Mouse (Mus musculus) heart, adult 2 months (tissue): ENCODE measurements around the gene Defb25. TPM values are rescaled to one million over a fixed set of nuclear protein-coding genes. Genes with fewer than 3 reads are reported as not detected.

Experiments used
- DNase-seq, 2 experiments: peaks; one replicate each; pipeline ENCODE4 v3.0.0; 2021
- H3K27ac ChIP-seq: fragments of 200-600 bp; 2 replicates; pipeline ENCODE4 v1.8.1; 2022
- H3K27me3 ChIP-seq: fragments of 200-500 bp; 2 replicates; pipeline ENCODE4 v1.6.1; 2012; ENCODE audit warnings: mild to moderate bottlenecking, low read length, inconsistent platforms, mixed read lengths; ENCODE audit not compliant: control insufficient read depth, insufficient read depth
- H3K36me3 ChIP-seq: fragments of 200-500 bp; 2 replicates; pipeline ENCODE4 v1.6.1; 2012; ENCODE audit warnings: low read length, inconsistent platforms; ENCODE audit not compliant: control insufficient read depth, insufficient read depth
- H3K4me1 ChIP-seq: fragments of 200-500 bp; 2 replicates; pipeline ENCODE4 v1.6.1; 2011; ENCODE audit warnings: low read length; ENCODE audit not compliant: control insufficient read depth, insufficient read depth
- H3K4me3 ChIP-seq: fragments of 200-600 bp; 2 replicates; pipeline ENCODE4 v1.8.1; 2022
- H3K79me2 ChIP-seq: fragments of 200-500 bp; replicated peaks from 2 replicates; pipeline ENCODE4 v1.6.1; 2012; ENCODE audit warnings: mild to moderate bottlenecking, inconsistent platforms, low read length, moderate library complexity, mixed read lengths; ENCODE audit not compliant: control insufficient read depth, insufficient read depth
- H3K9ac ChIP-seq: fragments of 200-500 bp; 2 replicates; pipeline ENCODE4 v1.6.1; 2012; ENCODE audit warnings: low read depth, mild to moderate bottlenecking, control low read depth, inconsistent platforms, low read length, mixed read lengths
- CTCF ChIP-seq: fragments of 200-600 bp; IDR thresholded peaks from 2 replicates; pipeline ENCODE4 v1.8.1; 2022; ENCODE audit warnings: antibody characterized with exemption, mild to moderate bottlenecking, moderate library complexity
- EP300 ChIP-seq: fragments of 200-500 bp; IDR thresholded peaks from 2 replicates; pipeline ENCODE4 v1.6.1; 2011; ENCODE audit warnings: low read depth, low read length, control low read depth; ENCODE audit not compliant: insufficient read depth
- POLR2A ChIP-seq: fragments of 200-500 bp; IDR thresholded peaks from 2 replicates; pipeline ENCODE4 v1.6.1; 2011; ENCODE audit warnings: mild to moderate bottlenecking, low read depth, low read length, control low read depth; ENCODE audit not compliant: insufficient read depth
- WGBS: fragments of 180-500 bp; shearing (Covaris S2); methylation state at CpG from one replicate; pipeline ENCODE4 v1.1.7; 2018; 5-methylcytosine and 5-hydroxymethylcytosine counted together
- intact Hi-C: fragments of 180-260 bp; cut with DNase I; formaldehyde crosslinking; loops from one replicate; pipeline ENCODE4 v1.15.1; 2025
- polyA plus RNA-seq: library from polyadenylated mRNA; depleted of rRNA; stranded (reverse); fragments of >200 nt; gene quantifications from 2 replicates; pipeline ENCODE4 v1.2.3, GENCODE M21; 2012
- total RNA-seq, 2 experiments: library from RNA; stranded (reverse); gene quantifications; 2 replicates each; pipeline ENCODE4 v1.2.3; 2021

The Defb25 gene
- total and polyA plus RNA-seq, 3 experiments = not detected

- intact Hi-C loops = no loop called here
Measured at GRCm38 (mm10) chr2:152625256-152625655, 2.4 kb upstream of the Defb25 start.

DNA sequence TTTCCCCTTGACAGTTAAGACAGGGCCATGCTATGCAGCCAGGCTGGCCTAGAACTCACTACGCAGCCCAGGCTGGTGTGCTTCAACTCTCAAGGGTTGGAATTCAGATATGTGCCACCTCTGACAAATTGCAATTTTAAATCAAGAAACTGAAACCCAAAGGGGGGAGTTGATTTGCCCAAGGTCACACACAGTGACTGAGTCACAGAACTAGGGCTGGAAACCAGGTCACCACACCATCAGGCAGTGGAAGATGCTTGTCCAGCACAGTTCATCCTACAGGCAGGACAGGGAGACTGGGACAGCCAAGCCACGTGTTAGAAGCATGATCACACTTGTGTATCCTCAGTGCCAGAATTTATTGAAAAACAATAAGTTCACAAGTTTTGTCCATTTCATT is 1.7 kb upstream of the Defb25 start:
- H3K4me1 ChIP-seq = peaks cover 5% of the 10 kb centered on the region
- no peak overlapping the region for H3K9ac ChIP-seq
- H3K79me2 ChIP-seq = no peaks in the 10 kb centered on the region
- no peaks in the 10 kb centered on the region for H3K36me3 ChIP-seq
- DNase-seq = no peak
- intact Hi-C loops = no loop called here
- peaks cover 3% of the 10 kb centered on the region; the same call in 1 of the 2 replicates for H3K27me3 ChIP-seq
- WGBS = 88% methylated on average over 2 of the region's 2 CpGs
- H3K4me3 ChIP-seq = no peak overlapping the region
- TF ChIP-seq POLR2A (no peak), CTCF (no peak), EP300 (no peak)
- no peak overlapping the region for H3K27ac ChIP-seq

More at GRCm38 (mm10) chr2:152625256-152625655, 2.4 kb upstream of the Defb25 start:
- Histone ChIP-seq H3K4me3 (no peak overlapping the region), H3K4me1 (peaks cover 4% of the 10 kb centered on the region), H3K27ac (no peak overlapping the region), H3K27me3 (peaks cover 3% of the 10 kb centered on the region; the same call in 1 of the 2 replicates), H3K36me3 (no peaks in the 10 kb centered on the region), H3K79me2 (no peaks in the 10 kb centered on the region), H3K9ac (no peak overlapping the region)
- WGBS = 11% methylated on average over 1 of the region's 1 CpGs
- TF ChIP-seq EP300 = no peak
- TF ChIP-seq CTCF = no peak
- TF ChIP-seq POLR2A = no peak
- no peak for DNase-seq

GRCm38 (mm10) chr2:152622151-152622550 is 702 bp downstream of the Defb25 start:
- H3K36me3 ChIP-seq = no peaks in the 10 kb centered on the region
- H3K9ac ChIP-seq = no peak overlapping the region
- no peak overlapping the region for H3K4me3 ChIP-seq
- intact Hi-C loops = no loop called here
- no peaks in the 10 kb centered on the region for H3K79me2 ChIP-seq
- H3K27ac ChIP-seq = no peak overlapping the region
- H3K4me1 ChIP-seq = peaks cover 5% of the 10 kb centered on the region
- no peak for DNase-seq
- TF ChIP-seq EP300 (no peak), POLR2A (no peak), CTCF (no peak)
- WGBS = 87% methylated on average over 13 of the region's 13 CpGs
- H3K27me3 ChIP-seq = no peaks in the 10 kb centered on the region

- Histone ChIP-seq H3K27ac (peak overlapping the region; percentile 41), H3K36me3 (no peaks in the 10 kb centered on the region), H3K79me2 (no peaks in the 10 kb centered on the region), H3K9ac (no peak overlapping the region), H3K4me3 (no peak overlapping the region), H3K27me3 (no peaks in the 10 kb centered on the region), H3K4me1 (peaks cover 5% of the 10 kb centered on the region)
- peak in 1 of 2 experiments; percentile 58 for DNase-seq
- TF ChIP-seq POLR2A = no peak
- no peak for TF ChIP-seq EP300
- no peak for TF ChIP-seq CTCF
- intact Hi-C loops = no loop called here
- WGBS = 46% methylated on average over 9 of the region's 9 CpGs
Measured at GRCm38 (mm10) chr2:152620367-152621134, 2.3 kb downstream of the Defb25 start.

GRCm38 (mm10) chr2:152617374-152617773 is 5.5 kb downstream of the Defb25 start:
- Histone ChIP-seq H3K79me2 (no peaks in the 10 kb centered on the region), H3K36me3 (no peaks in the 10 kb centered on the region), H3K4me3 (no peak overlapping the region), H3K9ac (no peak overlapping the region), H3K27me3 (no peaks in the 10 kb centered on the region), H3K4me1 (peaks cover 5% of the 10 kb centered on the region), H3K27ac (no peak overlapping the region)
- no peak for DNase-seq
- WGBS = 73% methylated on average over 5 of the region's 5 CpGs
- intact Hi-C loops = loop anchor here (10.0 kb wide), 2 partner anchors 147 to 217 kb away; partner anchors contain the start of gene Bcl2l1
- TF ChIP-seq POLR2A = no peak
- no peak for TF ChIP-seq EP300
- peak; percentile 57 for TF ChIP-seq CTCF

DNA sequence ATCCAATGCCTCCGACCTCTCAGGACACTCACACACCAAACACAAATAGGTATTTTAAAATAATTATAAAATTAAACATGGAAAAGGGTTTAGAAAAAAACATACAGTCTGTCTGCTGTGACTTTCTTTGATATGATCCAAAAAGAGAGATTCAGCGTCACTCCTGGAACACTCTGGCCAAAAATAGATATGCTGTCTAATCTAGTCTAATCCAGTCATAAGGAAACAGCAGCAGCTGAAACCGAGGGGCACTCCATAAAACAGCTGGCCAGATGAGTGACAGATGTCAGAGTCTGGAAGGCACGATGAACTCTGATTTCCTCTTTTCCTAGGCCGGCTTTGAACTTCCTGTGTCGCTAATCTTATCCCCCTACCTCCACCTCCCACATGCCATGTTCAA is 6.4 kb downstream of the Defb25 start:
- no peak for DNase-seq
- TF ChIP-seq EP300 (no peak), CTCF (no peak), POLR2A (no peak)
- H3K27me3 ChIP-seq = no peaks in the 10 kb centered on the region
- H3K4me3 ChIP-seq = no peak overlapping the region
- no peaks in the 10 kb centered on the region for H3K79me2 ChIP-seq
- H3K4me1 ChIP-seq = peaks cover 5% of the 10 kb centered on the region
- no peak overlapping the region for H3K9ac ChIP-seq
- no peak overlapping the region for H3K27ac ChIP-seq
- no peaks in the 10 kb centered on the region for H3K36me3 ChIP-seq
- intact Hi-C loops = loop anchor here (10.0 kb wide), 2 partner anchors 148 to 218 kb away; partner anchors contain the start of gene Bcl2l1
- WGBS = 40% methylated on average over 6 of the region's 6 CpGs
